Mouse (Mus musculus) heart, adult 18-20 months (tissue): ENCODE measurements at regions not wholly inside any gene's neighbourhood (a gene's known extent, or its start where the extent isn't known, plus 50 kb on each side); places are given as distances from the start of the nearest gene placed in this dataset.
A peak's percentile ranks its signal among the peaks of the same experiment; 100 is the strongest.

Experiments used
- DNase-seq, 2 experiments: peaks; one replicate each; pipeline ENCODE4 v3.0.0; 2021 to 2022; ENCODE audit warnings: mixed read lengths in 1 of 2

DNA sequence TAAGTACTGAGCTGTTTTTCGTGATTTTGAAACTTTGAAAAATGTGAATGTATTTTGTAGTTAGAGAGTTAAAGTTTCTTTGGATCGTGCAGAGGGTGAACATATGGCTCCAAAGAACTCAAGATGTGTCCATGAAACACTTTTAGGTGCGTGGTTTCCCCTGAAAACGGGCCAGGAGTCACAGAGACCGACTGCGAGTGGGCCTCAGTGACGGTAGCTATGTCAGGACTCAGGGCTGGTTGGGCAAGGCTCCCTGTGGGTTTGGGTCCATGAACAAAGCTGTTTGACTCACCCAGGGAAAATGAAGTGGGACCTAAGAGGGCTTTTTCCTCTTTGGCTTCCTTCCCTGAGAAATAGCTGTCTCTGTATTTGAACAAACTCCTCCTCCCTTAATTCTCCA is 345.9 kb upstream of the Smim15 start:
- no peak for DNase-seq

DNA sequence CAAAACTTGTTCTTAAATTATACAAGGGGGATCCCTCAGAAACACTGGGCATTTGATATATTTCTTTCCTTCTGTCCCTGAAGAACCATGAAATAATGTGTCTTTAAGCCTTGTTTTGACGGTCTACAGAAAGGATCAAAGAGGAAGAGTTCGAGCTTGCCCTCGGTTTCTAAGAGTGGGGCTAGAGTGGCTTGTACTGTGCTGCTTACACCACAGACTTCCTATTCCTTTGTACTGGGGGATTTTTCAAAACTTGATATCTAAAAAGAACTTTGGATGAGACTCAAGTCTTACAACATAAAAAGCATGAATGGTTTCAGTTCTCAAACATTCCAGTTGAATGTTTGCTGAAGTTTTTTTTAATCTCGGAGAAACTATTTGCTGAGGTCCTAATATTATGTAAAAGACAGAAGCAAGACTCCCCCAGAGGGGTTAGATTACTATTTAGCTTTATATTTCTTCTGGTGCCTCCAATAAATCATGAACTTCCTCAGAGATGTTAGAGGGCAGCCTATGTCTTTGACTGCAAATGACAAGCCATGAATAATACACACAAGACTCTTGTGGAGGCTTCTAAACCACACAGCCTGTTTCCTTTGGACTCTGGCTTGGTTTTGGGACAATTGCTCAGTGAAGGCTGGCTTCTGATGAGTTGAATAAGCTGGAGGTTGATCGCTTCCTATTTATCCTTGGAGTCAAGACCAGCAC is 352.0 kb upstream of the Smim15 start:
- peak in 1 of 2 experiments; percentile 17 for DNase-seq

DNA sequence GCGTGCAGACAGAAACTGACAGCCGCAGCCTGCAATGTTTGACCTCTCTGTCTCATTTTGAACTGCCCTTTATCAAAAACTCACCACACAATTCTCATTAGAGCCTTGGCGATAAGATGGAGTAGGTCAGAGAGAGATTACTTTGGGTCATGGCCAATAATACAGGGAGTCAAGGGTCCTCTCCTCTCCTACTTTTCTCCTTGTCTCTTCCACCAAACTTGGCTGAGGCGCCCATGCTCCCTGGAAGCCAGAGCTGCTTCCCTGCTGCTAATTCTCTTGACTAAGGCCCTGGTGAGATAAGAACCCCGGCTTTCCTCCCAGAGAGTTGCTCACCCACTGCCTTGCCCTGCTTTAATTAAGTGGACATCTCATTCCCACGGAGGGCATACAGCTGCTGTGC is 355.3 kb upstream of the Smim15 start:
- DNase-seq = peak; percentile 10 to 18

DNA sequence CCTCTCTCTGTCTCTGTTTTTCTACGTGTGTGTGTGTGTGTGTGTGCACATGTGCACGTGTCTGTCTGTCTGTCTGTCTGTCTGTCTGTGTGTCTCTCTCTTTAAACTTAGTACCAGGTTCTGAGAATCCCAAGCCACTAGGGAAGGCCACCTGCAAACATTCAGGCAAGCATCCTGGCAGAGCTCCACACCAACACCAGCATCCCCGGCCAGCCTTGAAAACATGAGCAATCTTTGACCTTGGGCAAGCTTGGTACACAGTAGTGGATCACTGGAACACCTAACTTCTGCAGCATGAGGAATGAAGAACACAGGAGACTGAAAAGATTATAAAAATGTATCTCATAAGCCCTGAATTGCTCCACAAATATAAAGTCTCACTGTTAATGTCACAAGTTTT is 359.0 kb upstream of the Smim15 start:
- DNase-seq = no peak

DNA sequence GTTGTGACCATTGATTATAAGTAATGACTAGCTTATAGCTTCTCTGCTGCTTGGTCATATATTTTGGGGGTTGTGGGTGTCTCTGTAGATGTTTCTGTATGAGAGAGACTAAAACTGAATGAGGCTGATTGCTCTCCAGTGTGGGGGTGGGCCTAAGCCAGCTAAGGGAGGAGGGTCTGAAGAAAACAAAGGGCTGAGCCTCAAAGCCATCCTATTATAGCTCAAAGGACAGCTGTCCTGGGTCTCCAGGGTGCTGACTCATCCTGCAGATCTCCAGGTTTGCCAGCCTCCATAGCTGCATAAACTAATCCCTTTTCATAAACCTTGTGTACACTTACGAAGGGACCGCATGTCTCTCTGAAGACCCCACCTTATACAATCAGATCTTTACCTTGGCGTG is 360.3 kb upstream of the Smim15 start:
- no peak for DNase-seq

DNA sequence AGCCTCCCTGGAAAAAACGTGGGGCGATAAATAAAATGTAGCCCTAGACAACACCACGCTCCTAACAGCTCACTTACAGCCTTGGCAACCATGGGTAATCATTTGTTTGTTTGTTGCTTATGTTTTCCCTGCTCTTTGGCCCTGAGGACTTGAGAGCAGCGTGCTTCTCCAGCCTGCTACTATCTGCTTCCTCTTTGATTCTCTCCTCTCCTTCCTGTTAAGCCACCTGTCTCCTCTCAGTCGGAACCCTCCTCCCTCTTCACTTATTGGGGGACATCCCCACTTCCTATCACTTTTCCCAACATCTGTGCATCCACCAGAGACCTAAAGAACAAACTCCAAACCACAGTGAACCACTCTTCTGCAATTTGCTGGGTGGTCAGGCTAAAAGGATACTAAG is 362.5 kb upstream of the Smim15 start:
- no peak for DNase-seq

DNA sequence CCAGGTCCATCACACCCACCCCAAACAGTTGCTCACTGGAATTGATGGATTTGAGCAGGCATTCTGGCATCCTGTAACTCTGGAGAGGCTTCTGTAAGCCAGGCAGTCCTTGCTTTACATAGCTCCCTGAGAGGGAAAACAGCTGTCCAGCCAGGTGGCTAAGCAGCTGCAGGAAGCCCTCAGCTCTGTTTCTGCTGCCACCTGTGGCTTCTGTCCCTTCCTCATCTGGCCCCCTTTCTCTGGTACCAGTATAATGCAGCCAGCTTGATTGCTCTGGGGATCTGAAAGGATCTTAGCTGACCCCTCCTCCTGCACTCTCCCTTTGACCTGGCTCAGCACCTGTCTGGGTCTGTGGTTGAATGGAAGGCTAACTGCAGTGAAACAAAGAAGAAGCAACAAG is 365.4 kb upstream of the Smim15 start:
- DNase-seq = no peak

DNA sequence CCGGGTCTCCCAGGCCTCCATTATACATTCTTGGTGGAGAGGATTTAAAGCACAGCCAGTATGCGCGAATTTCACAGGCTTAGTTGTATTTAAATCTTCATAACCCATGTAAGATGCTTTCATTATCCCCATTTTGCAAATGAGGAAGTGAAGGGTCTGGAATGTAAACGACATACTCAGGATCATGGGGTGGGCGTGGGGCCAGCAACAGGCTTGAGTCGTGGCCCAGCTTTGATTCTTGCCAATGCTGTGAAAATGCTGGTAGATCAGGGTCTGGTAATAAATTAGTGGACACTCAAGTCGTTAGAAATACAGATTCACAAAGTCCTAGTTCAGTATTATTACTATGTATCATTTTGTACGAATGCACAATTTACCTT is 367.2 kb upstream of the Smim15 start:
- DNase-seq = no peak

DNA sequence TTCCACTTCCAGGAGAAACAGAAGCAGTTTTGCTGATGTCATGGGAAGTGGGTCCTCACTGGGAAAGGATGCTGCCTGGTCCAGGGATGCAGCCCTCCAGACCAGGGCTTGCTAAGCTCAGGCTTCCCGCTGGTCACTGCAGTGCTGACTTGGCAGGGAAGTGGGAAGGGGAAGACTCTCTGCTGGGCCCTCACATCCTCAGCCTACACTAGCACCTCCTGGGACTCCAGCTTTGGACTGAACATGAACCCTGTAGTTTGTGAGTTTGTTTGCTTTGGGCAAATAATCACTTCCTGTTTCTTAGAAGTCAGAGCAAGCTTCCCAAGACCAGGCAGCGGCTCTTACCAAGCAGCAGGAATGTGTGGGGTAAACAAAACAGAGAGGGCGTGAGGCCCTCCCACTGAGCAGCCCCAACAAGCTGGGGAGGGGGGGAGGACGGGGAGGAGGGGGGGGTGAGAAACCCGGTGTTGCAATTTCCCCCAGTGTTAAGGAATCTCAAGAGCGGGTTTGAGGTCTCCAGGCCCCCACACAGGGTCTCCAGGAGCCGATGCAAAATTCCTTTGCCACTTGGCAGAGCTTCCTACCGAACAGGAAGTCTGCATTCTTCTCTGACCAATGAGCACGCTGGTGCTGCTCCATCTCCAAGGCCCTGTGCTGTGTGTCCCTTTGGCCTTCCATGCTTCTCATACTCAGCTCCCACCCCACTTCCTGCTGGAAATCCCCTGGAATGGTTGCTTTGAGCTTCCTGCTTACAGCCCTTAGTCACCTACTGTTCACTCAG is 367.7 kb upstream of the Smim15 start:
- peak; percentile 60 to 79 for DNase-seq

DNA sequence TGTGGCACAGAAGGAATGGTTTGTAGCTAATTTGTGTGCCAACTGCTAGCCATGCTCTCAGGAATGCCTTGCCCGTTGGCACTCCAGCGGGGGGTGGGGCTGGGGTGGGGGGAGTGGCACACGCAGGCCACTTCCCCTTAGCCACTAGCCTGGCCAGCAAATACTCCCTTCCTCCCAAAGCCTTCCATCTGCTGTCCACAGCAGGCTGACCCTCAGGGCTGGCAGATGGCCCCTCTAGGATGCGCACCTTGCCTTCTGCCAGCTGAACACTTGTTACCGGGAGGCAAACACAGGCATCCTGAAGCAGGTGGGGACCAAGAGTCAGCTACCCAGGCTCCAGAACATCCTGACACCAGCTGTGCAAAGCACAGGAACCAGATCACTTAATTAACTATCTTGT is 372.1 kb upstream of the Smim15 start:
- DNase-seq = no peak

DNA sequence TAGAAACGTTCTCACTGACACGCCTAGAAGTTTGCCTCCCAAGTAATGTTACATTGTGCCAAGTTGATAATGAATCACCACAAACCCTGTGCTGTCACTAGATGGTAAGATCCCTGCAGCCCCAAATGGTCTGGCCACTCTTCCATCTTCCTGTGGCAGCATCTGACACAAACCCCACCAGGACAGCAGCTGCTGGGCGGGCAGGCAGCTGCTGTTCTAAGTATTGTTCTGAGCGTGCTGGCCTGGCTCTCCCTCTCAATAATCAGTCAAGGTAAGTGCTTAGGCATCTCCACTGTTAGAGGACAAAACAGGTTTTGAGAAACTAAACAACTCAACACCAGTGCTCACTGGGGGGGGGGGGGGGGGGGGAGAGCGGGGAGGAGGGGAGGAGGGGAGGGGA is 375.7 kb upstream of the Smim15 start:
- no peak for DNase-seq

DNA sequence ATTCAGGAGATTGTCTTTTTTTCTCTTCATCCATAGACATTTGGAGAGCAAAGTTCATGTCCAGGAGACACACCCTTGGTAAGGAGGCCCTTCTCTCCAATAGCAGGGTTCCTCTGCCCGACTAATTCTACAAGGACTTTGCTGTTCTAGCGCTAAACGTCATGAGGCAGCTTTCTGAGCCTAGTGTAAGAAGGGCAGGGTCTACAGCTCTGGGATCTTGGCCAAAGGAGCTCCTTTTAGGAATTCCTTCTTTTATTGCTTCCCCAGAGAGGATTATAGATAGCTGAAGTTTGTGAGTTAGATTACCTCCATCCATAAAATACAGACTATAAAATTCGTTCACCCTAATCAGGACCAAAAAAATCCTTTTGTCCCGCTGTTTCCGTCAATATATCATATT is 378.5 kb upstream of the Smim15 start:
- DNase-seq = no peak

DNA sequence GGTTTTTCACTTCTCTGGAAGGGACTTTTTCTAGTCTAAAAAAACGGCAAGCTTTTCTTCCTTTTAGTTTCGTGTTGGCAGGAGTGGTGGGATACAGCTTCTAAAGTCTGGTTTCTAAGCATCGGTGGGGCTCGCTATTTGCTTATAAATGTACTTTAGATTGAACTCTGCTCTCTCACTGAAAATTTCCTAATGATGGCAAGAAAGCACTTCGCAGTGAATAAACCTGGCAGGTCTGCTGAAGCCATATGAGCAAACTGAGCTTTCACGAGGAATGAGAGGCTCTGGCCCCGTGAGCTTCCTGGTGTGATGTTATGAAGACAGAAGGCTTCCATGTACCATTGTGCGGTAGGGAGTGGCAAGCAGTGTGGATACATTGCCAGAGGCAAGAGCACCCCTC is 380.0 kb upstream of the Smim15 start:
- no peak for DNase-seq

DNA sequence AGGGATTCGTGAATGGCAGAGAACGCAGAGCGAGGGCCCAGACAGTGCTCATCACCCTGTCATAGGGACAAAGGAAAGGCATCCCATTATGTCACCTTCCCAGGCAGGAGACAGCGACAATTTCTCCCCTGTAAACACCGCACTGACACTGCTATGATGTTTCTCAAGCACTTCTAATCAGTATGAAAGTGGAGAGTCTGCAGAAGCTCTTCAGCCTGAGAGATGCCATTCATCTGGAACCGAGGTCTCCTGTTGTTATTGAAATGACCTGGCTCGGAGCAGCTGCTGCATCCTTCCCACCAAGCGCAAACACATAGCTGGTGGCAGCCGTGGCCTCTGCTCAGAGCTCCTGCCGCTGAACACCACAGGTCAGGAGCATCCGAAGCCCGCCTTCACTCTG is 380.5 kb upstream of the Smim15 start:
- DNase-seq = no peak

DNA sequence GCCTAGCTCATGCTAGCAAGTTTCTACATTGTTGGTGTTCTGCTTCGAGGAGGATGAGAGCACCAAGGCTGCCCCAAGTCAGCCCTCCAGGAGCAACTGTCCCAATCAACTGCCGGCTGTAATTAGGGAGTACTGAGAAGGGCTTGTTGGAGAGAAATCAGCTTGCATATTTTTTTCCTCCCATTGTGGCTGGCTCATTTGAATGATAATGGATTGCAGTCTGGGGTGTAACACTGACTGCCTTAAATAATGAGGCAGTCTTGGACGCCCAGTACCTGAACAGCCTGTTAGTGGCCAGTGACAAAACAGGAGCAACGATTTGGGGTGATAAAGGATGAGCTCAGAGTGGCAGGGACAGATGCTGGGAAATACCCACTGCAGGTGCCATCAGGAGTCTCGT is 382.8 kb upstream of the Smim15 start:
- no peak for DNase-seq

DNA sequence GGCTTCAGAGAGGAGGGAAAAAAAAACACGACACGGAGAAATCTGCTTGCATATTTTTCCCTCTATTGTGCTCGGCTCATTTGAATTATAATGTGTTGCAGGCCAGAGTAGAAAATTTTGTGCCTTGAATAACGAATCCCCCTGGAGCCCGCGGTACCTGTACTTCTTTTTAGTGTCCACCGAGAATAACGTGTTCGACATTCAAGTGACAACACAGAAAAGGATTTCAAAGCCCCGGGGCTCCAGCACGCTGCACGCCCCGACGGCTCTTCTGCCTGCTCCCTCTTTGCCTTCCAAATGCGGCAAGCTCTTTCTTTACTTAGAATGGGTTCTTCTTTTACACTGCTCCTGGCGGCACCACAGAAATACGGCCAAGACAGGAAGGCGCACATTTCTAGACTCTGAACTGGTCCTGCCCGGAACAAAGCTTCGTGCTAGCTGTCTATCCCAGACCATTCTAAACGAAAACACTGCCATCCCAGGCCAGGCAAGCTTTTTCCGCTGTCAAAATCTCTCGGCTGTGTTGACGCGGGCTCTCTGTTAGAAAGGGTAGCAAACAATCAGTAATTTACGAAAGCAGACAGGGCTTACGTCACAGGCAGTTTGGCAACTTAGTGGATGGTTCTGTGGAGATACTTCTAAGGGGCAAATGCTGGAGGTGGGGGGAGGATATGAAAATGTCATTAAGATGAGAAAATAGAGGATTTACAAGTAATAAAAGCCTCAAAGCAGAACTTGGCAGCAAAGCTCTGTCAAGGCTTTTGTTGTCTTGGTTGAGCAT is 398.2 kb upstream of the Smim15 start:
- DNase-seq = peak; percentile 17 to 50

DNA sequence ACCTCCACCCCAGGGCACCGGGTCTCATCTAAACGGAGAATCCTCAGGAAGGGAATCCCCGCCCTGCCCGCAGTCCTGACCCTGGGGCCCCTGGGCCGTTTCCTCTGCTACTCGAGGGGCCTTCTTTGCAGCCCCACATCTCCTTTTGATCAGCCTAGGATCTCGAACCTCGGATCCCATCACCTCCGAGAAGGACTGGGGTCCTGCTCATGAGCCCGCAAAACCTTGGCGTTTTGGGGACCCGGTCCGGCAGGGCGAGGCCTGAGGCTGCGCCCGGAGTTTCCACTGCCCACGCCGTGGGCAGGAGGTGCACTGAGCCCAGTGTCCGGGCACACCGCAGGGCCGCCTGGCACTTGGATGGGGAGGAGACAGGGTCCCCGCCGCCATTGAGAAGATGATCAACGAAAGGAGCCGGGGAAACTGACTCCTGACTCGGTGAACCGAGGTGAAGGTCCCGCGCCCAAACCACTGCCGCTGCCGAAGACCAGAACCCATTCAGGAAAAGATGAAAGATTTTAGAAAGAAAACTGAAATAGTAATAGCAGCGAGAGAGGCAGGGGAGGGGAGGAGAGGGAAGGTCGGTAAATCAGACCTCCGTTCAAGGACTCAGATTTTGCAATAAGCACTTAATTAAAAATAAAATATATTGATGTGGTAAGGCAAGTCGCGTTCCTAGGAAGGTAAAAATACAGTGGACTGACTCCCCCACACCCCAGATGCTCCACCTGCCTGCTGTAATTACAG is 399.0 kb upstream of the Smim15 start:
- peak in 1 of 2 experiments; percentile 19 for DNase-seq

DNA sequence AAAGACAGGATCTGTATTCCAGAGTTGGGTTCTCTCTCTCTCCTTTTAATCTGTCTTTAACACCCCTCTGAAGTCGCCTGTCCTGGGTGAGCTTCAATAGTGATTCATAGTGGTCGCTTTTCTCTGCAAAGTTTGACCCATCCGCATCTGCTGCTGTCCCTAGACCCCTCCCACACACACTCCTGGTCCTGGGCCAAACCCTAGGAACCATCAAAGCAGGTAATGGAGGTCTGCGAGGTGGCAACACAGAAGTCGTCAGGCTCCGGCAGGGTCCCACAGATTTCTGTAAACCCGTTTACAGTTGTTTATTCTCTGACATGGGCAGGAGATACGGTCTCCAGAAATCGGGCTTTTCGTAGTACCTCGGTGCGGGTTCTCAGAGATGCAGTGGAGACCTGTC is 399.5 kb upstream of the Smim15 start:
- DNase-seq = no peak

DNA sequence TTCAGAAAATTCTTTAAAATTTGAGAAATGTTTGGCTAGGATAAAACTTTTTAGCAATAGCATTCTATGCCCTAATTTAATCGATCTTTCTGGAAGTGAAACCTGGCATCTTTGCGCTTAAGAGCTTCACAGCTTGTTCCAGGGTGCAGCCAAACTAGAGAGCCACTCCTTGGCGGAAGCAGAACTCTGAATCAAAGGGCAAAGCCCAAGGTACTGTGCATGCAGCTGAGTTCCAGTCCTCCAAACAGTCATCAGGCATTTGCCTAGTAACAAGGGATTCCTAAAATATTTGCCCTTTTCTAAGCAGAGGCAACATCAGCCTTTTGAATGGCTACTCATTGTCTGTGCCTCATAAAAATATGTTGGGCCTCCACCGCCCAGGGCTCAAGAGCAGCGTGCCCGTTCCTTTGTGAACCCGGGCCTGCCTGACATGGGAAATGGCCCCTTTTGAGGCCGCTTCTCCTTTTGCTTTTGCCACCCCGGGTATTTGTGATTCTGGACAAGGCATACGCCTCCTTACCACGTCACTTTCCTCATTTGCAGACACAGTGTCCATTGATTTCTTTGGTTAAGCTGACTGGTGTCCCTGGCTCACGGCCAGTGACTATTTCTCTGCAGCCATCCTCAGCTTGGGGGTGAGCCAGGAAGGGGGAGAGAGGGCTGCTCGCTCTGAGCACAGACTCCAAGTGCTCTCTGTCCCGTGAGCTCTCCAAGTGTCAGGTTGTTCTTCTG is 402.2 kb upstream of the Smim15 start:
- peak; percentile 8 to 10 for DNase-seq

DNA sequence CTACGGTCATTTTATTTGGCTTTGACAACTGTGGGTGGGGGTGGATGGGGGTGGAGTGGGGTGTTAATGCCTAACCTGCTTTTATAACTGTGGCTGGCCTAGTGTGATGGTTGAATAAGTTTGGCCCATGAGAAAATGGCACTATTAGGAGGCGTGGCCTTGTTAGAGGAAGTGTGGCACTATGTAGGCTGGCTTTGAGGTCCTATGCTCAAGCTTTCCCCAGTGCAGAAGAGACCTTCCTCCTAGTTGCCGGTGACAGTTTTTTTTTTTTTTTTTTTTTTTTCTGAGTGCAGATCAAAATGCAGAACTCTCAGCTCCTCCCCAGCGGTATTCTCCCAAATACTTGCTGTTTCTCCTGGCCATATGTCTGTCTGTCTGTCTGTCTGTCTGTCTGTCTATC is 404.6 kb upstream of the Smim15 start:
- no peak for DNase-seq

DNA sequence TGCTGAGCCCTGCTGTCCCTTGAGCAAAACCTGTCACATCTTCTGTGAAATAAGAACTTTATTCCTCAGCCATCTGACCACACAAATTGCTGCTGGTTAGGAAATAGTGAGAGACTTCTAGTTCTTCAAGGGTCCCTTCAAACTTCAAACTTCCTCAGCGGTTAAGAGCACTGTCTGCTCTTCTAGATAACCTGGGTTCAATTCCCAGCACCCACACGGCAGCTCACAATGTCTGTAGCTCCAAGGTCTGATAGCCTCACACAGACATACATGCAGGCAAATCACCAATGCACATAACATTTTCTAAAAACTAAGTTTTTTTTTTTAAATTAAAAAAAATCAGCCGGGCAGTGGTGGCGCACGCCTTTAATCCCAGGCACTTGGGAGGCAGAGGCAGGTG is 407.0 kb upstream of the Smim15 start:
- no peak for DNase-seq

DNA sequence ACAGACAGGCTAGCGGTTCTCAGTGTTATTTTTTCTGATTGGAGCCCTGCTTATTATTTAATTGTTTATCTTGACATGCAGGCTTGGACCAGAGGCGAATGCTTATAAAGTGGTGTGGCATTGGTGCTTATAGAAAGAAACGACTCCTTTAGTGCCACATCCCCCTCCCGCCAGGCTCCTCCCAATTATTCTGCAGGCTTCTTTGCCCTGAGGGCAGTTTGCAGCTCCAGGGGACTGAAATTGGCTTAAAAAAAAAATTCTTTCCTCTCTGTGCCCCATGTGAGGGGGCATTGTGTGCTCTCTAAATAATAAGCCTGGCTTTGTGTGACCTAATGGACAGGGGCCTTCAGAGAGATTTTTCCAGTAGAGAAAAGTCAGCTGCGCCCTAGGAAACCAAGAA is 409.1 kb upstream of the Smim15 start:
- no peak for DNase-seq
